Mouse (Mus musculus): ENCODE results near the gene Get4.

Gene Get4

DNA sequence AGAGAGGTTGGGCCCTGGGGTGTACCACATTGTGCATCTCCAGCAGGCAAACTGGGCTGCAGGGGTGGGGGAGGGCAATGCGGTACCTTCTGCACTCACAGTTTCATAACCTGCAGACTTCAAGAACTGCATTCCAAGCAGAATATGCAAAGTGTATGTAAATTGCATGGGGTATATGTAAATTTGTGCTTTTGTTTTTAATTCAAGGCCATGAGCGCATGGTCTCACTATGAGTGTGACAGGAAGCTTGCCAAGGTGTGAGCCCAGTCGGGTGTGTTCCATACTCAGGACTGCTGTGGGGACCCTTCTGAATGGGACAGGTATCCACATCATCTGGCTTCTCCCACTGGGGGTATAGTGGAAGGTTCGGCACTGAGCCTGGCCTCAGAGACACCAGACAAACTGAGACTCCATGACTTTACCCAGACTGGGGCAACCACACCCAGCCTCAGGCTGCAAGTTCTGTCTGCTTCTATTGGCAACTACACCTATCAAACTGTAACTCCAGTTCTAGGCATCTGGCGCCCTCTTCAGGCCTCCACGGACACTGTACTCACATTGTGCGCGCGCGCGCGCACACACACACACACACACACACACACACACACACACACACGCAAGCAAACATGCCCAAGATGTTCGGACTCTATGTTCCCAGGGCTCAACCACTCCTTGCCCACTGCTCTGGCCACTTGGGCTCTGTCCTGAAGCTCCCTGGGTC, 31.5 kb downstream of the Get4 start:
- DNase-seq (ENCODE audit: low spot score) = no peak

DNA sequence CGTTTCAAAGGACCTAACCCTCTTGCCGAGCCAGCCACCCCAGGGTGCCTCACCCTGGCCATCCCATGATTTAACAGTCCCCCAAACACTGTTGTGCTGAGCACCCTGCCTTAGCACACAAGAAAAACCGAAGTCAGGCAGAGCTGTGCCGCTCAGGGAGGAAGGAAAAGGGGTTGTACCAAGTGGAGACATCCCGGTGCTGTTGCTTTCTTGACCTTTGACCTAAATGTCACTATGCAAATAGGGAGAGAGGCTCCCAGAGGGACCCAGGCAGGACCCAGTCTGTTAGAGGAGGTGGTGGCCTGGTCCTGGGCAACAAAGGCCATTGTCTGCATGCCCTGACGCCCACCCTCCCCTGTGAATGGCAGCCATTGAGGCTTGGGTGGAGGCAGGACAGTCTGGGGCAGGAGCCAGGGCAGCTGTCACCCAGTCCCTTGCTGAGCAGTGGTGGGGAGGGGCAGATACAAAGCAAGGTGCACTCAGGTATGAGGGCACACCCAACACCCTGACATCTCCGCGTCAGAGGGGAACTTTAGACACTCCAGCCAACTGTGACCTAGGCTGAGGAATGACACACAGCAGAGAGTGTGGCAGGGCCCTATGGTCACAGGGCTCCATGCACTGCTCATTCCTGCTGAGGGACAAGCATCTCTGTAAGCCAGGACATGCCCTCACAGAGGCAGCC, 33.4 kb downstream of the Get4 start:
- no peak for DNase-seq (ENCODE audit: low spot score)

DNA sequence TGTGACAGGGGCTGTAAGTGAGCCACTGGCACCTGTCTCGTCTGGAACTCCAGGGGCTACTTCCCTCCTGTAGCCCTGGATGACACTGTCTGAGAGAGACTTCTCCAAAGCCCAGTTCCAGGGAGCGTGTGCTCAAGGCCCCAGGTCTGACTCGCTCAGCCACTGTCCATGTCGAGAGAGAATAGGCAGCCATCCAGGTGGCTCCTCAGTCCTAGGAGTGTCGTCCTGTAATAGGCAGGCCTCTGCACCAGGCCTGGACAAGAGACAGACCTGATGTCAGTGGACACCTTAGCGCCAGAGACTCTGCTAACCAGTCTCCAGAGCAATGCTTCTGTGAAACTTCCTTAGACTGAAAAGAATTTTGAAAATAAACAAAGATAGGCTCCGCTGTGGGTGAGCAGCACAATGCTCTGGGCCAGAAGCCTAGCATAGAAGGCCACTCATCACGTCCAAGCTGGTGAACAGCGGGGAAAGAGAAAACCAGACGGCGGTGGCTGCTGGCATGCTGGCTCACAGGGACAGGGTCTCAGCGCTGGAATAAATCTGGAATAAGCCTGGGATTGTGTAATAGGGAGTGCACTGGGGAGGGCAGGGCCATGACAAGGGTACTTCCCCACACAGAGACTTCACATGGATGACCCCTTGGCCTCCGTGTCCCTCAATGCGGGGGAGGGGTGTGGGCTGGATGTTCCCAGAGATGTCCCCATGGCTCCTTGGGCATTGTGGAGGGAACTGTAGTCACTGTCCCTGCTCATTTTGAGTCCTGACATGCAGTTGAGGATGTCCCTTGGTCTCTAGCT, 34.2 kb downstream of the Get4 start:
- DNase-seq (ENCODE audit: low spot score) = no peak

DNA sequence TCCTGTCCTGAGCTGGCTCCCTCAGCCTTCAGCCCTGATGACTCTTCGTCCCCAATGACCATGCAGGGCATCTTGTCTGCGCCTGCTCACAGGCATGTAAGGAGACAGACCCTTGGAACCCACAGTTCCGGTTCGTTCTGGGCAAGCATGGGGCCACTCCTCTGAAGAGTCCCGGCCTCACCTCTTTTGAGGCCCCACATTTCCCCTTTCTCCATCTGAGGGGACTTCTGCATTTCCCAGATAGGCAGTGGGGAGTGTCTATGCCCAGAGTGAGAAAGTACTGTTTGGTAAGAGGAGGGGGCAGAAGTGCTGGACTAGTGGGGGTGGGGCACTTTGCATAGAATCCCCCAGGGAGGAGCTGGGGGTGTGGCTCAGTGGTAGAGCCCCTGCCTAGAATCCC, 35.0 kb downstream of the Get4 start:
- DNase-seq (ENCODE audit: low spot score) = no peak

DNA sequence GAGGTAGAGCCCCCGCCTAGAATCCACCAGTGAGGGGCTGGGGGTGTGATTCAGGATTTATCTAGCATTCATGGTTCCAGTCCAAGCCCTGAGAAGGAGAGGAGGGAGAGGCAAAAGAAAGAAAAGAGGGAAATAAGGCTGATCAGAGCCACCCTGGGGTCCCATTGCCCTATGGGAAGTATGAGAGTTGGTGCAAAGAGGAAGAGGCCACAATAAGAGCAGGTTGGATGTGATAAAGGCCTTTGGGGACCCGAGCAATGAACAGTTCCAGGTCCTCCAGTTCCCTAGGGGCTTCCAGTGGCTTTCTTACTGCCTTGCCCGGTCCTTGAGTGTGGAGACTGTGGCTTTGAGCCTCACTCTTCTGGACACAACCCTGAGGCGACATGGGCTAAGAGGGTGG, 35.7 kb downstream of the Get4 start:
- no peak for DNase-seq (ENCODE audit: low spot score)

DNA sequence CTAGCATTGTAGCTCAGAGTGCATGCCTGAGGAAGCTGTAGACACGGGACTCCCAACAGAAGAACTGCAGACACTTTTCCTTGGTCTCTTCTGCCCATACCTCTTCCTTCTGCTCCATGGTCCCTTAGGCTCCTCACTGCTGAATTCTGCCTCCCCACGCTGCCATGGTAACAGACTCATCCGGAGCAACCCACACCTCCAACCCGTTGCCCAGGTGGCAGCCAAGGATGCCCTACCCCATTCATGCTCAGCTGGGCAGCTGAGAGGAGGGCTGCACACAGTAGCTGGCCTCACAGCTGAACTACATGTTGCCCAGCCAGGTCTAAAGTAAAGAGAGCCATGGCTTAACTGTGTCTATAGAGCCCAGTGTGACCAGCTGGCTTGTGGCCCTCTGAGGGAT, 36.5 kb downstream of the Get4 start:
- no peak for DNase-seq (ENCODE audit: low spot score)

DNA sequence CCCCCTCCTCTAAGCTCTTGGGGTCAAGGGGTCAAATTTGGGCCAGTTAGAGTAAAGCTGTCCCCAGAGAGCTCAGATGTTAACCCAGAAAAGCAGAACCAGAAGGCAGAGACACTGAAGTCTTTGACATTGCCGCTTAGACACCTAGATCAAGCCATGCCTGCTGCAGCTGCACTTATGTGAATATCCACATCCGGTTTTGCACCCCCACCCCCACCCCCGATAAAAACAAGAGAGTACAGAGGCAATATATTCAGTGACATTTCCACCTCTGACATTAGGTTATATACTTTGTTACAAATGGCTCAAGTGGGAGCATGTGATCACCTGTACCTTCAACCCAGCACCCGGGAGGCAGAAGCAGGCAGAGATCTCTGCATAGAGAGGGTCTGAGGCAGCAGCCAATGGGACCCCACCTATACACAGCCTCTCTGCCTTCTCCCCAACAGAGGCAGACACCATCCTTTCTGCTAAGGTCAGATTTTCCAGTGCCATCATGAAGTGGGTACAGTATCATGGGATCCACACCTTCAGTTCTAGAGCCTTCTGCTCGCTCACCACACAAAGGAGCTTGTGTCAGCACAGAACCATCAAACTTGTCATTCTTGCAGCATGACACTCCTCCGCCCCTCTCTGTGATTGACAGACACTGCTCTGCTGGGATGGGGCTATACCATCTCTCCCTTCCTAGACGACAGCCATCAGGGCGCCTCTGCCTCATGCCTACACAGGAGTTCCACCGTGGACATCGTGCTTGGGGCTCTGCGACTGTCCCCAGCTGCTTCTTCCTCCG, 38.5 kb downstream of the Get4 start:
- no peak for DNase-seq (ENCODE audit: low spot score)

DNA sequence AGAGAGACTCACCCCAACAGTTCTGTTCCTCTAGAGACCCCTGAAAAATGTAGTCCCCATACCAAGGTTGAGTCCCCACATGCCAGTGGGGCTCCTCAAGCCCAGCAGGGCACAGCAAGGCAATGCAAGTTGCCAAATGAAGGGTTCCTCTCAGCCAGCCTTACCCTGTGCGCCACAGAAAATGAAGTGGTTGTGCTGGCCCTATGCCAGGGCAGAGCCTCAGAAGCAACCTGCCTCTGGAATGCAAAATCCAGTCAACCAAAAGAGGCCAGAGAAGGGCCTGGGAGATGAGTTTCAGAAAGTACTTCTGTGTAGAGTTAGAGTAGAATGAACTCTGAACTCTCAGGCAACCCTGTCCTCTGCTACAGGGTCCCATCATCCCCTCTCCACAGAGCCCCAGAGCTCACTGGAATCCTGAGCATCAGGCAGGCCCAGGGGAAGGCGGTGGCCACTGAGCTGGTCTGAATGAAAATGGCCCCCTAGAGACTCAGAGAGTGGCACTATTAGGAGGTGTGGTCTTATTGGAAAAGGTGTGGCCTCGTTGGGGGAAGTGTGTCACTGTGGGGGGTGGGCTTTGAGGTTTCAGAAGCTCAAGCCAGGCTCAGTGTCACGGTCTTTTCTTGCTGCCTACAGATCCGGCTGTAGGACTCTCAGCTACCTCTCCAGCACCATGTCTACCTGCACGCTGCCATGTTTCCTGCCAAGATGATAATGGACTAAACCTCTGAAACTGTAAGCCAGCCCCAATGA, 39.9 kb downstream of the Get4 start:
- no peak for DNase-seq (ENCODE audit: low spot score)

DNA sequence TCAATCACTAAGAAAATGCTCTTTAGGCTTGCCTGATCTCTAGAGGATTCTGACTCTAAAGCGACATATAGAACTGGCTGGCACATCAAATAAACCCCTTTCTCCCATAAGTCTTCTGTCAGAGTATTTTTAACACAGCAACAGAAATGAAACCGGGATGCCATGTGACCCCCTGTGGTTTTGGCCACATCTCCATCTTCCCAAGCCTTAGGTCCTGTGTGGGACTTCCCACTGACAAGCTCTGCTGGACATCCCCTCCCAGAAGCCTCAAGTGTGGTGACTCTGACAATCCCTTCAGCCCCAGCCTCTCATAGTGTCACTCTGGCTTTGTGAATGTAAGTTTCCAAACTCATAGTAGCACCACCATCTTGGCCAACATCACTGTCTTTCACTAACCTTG, 42.0 kb downstream of the Get4 start:
- DNase-seq (ENCODE audit: low spot score) = no peak

DNA sequence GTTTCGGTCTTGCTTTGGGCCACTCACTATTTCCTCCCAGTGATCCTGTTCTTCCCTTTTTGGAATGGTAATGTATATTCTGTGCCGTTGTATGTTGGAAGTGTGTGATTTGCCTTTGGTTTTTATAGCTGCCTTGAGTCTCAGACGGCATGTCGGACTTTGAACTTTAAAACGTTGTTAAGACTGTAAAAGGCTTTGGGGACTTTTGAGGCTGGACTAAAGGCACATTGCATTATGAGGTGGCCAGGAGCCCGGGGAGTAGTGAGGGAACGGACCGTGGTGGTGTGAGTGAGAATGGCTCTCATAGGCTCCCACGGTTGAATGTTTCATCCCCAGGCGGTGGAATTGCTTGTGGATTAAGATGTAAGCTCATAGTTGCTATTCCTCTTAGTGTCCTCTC, 45.0 kb downstream of the Get4 start:
- DNase-seq (ENCODE audit: low spot score) = no peak

DNA sequence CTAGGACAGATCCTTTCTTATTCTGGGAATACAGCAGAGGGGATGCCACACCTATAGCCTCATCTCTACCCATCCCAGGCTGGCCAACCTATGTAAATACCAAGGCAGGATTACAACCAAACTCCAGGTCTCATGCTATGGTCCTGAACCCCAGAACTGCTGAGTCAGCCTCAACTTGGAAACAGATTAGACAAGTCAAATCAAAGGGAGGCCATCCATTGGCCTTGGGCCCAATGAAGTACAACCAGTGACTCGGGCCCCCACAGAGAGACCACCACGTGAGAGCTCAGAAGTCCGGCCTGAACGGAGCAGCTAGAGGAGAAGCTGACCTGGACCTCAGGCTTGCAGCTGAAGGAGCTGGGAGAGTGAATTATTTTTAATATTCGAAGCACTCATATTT, 45.6 kb downstream of the Get4 start:
- no peak for DNase-seq (ENCODE audit: low spot score)

DNA sequence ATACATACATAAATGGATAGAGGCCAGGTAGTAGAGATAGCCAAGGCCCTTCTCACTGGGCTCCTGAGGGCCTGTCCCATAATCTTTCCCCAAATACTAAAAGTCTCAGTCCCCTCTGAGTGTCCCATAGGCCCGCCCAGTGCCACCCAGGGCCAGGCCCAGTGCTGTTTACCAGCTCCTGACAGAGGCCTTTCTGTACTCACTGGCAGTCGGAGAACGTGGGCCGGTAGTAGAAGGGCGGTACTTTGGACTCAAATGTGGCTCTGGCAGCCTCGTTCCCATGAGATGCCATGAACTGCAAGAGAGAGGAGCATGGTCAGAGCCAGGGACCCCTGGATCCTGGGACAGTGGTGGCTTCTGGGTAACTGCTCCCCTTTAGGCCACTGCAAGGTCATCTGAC, 50.0 kb downstream of the Get4 start:
- no peak for DNase-seq (ENCODE audit: low spot score)

DNA sequence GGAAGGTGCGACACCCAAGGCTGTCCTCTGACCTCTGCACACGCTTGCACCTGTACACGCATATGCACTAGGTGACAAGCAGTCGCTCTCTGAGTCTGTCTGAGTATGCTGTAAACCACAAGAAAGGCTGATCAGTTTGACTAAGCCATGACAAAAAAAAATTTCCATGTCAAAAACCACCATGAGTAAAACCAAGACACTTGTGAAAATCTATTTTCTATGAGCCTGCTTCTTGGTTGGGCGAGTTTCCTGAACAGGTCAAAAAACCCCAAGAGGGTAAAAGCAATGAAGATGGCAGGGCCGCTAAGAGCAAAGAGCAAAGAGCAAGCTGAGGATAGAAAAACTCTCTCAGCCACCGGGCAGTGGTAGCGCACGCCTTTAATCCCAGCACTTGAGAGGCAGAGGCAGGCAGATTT, 51.5 kb downstream of the Get4 start:
- no peak for DNase-seq (ENCODE audit: low spot score)

DNA sequence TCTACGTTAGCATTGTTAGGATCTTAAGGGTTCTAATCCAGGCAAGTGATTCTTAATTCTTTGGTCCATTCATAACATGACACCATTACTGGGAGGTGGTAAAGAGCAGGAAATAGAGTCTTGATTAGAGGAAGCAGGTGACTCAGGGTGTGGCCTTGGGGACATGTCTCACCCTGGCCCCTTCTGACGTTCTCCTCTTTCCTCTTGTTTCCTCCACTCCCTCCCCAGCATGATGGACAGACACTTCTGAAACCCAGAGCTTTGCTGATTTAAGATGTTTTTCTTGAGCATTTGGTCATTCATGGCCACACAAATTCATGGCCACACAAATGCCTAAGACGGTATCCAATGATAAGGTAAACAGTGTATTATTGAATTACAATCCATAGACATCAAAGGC, 57.8 kb downstream of the Get4 start:
- no peak for DNase-seq (ENCODE audit: low spot score)

DNA sequence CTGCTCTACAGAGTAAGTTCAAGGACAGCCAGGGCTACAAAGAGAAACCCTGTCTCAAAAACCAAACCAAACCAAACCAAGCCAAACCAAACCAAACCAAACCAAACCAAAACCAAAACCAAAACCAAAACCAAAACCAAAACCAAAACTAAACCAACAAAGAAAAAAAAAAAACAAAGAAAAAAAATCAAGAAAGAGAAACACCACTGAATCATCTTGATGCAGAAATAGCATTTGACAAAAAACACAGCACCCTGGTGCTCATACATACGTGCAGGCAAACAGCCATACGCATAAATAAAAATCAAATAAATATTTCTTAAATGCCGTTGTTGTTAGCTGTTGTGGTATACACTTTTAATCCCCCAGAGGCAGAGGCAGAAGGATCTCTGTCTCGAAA, 58.4 kb downstream of the Get4 start:
- DNase-seq (ENCODE audit: low spot score) = no peak

DNA sequence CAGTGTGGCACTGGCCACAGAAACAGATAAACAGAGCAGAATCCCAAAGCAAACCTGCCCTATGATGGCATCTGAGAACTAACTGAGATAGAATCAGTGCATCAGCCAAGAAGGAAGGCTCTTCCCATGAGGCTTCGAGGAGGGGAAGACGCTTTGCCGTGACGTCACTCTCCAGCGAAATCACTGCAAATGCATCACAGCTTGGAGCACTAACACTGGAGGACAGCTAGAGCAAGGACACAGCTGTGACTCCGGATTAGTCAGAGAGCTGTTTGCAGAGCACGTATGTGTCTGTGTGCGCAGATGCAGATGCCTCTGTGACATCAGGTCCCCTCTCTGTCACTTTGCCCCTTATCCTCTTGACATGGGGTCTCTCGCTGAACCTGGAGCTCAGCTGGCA, 59.7 kb downstream of the Get4 start:
- DNase-seq (ENCODE audit: low spot score) = no peak

DNA sequence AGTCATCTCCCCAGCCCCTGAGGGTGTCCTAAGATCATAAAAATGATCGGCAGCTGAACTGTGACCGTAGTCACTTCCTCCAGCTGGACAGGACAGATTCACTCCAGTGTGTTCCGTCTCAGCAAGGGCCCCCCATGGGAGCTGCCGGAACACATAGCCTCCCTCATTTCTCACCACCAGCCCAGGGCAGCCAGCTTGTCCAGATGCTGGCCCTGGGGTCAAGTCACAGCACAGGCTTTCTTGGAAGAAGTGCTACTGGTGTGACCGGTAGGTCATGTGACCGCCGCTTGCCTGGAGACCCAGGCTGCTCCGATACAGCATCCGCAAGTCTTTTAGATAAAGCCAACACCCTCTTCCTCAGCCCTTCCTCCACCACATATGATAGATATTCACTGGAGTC, 61.4 kb downstream of the Get4 start:
- DNase-seq (ENCODE audit: low spot score) = no peak

DNA sequence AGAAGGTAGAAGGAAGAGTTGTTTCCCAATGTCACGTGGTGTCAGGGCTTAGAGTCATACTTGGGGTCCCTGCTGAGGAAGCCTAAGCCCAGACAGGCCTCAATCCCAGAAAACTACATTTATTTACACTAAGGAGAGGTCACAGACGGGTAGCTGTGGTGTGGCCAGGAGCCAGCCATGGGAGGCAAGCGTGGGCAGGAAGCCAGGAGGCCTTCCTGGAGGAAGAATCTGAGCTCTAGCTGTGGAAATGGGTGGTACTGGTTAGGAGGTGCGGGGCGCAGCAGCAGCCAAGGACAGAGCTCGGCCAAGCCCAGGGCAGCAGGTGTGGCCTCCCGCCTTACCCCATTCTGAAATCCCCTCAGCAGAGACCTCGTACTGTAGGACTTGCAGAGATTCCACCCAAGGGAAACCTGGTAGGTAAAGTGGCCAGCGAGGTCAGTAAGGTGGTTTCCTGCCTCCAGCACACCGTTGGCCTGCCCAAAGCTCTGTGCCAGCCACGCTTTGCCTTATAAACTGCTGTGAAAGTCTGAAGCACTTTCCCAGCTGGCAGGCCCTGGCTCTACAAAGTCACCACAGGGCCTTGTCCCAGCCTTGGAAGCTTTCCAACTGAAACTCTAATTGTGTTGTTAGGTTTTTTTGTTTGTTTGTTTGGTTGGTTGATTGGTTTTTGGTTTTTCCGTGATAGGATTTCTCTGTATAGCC, 63.0 kb downstream of the Get4 start:
- DNase-seq (ENCODE audit: low spot score) = no peak

DNA sequence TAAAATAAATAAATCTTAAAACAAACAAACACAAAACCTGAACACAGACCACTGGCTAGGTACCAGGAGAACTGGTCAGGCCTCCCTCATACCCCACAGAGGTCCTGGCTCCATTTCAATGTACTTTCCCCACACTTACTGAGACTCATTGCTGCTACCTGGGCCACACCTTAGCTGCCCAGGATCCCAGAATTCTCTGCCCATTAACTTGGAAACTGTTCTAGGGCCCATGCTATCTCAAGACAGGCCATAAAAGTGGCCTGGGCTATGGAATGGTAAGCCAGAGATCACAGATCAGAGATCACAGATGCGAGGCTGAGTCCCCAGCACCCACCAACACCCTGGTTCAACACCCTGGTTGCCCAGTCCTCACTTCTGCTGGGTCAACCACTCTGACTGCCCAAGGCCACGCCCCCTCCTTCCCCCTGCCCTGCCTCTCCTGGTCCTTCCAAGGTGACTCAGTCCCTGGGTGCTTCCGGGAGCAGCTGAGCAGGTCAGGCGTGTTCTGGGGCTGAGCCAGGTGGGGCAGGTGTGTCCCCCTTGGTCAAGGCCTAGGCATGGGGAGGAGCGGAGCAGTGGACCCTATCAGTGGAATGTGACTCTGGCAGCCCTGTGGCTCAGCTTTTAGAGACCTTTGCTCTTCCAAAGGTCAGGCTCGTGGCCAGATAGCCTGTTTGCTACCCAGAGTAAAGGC, 65.0 kb downstream of the Get4 start:
- no peak for DNase-seq (ENCODE audit: low spot score)

DNA sequence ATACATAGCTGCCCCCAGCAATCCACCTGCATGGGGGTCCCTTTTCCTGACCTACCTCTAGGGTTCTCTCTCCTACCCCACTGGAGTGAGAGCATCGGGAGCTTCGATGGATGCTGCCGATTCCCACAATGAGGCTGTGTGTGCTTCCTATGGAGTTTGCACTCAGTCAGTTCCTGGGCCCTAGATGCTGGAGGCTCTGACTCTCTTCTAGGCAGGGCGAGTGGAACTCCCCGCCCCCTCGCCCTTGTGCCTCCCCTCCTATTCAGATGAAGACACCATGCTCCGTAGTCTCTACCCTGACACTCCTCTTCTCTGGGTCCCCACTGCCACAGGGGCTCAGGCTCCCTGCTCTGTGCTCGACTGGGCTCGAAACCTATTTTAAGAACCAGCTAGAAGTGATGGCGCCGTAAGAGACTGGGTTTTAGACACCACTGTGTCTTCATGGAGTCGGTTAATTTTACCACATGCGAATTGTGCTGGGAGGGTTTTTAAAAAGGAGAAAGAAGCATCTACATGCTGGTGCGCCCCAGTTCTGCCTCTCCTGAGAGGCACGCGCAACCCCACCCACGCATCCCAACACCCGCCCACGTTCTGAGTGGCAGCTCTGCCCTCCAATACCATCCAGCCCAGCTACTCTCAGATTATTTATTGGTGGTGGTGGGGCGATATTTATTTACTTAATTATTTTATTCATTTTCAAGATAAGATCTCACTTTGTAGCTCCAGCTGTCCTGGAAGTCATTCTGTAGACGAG, 65.8 kb downstream of the Get4 start:
- DNase-seq (ENCODE audit: low spot score) = no peak

Measured in embryo, embryonic 10 days (tissue).